Mouse (Mus musculus) cortical plate, adult 2 months (tissue): ENCODE data around the gene Olfr59.

ENCODE experiments used
- CTCF ChIP-seq: fragments of 200-500 bp; IDR thresholded peaks from 2 replicates; pipeline ENCODE4 v1.5.1; 2011; ENCODE audit warnings: mild to moderate bottlenecking, control low read depth, low read length; ENCODE audit not compliant: insufficient read depth; ENCODE audit errors: extremely low read depth
- POLR2A ChIP-seq: fragments of 200-500 bp; IDR thresholded peaks from 2 replicates; pipeline ENCODE4 v1.6.1; 2011; ENCODE audit warnings: mild to moderate bottlenecking, low read length, control low read depth; ENCODE audit not compliant: insufficient read depth; ENCODE audit errors: extremely low read depth

DNA sequence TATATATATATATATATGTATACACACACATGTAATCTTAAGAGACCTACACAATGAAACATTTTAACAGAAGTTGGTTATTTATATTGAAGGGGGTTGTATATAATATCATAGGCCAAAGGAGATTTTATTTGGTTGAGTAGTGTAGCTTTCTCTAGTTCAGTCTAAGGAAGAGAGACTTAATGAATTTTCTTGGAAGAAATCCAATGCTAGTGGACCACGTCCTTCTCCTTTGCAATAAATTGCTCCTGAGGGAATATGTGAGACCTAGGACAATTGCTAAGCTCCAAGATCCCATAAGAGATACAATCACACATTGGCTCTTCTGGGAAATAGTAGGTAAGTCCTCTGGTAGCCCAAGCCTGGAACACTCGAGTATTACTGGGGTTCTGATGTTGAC is at the start of gene Olfr59:
- TF ChIP-seq CTCF (no peak), POLR2A (no peak)
